Mouse (Mus musculus): ENCODE measurements at regions not wholly inside any gene's neighbourhood (a gene's known extent, or its start where the extent isn't known, plus 50 kb on each side); places are given as distances from the start of the nearest gene placed in this dataset.

DNA sequence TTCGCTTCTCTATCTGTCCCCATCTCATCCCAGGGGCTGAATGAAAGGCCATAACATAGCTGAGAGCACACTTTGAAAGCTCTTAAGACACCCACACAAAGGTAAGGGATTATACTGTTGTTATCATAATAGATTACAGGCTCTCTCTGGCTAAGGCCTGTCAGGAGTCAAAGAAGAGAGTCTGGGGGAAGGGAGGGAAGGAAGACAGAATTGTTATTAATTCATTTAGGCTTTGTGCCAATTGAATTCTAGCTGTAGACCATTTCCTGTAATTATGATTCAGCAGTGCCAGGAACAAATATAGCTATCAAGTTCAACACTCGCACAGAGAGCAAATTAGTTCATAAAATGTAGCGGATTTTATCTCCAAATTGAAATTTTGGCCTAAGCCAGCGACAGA lies 369.3 kb upstream of the Gm10306 start:
- no peak for DNase-seq (ENCODE audit: low read depth)

DNA sequence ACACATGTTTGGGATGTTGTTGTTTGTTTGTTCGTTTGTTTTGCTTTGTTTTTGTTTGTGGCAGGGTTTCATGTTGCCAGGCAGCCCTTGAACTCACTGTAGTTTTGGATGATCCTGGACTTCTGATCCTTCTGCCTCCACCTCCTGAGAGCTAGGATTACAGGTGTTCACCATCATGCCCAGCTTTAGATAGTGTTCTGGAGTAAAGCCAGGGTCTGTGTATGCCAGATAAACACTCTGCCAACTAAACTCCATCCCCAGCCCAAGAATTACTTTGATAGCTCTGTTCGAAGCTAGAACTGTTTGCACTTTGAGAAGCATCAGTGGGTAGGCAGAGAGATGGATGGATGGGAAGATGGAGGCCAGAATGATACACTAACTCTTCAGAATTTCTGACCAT lies 368.0 kb upstream of the Gm10306 start:
- DNase-seq (ENCODE audit: low read depth): no peak

DNA sequence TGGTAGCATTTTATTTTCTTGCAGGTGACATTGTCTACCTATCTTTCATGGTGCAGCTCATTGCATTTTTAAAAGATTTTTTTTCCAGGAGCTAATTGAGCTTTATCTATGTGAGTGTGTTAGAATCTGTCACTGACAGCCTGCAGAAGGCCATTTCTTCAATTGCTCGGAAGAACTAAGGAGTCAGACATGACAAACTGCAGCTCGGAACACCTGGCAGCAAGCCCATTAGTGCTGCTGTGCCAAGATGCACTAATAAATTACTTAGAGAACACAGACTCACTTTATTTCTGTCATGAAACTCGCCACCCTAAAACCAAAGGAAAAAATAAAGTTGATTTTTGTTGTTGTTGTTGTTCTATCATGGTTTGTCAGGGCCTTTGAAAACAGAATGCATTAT lies 367.5 kb upstream of the Gm10306 start:
- DNase-seq (ENCODE audit: low read depth): no peak

GRCm38 (mm10) chr4:94190940-94191339 lies 365.4 kb upstream of the Gm10306 start:
- DNase-seq (ENCODE audit: low read depth): no peak

DNA sequence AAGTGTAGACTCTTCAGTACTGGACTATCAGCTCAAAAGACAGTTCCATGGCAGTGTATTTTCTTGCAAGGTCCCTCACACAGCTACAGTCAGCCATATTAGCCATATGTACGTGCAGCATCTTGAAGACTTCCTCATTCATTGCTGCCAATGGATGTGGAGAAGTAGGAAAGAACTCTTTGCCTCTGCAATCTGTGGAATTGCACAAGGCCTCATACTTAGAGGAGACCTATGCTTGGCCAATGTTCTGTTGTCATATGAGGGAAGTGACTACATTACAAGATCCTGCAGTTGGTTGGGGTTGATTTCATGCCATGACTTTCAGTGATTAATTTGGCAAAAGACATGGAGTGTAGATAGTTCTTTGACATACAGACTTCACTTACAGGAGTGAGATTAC lies 340.1 kb upstream of the Gm10306 start:
- DNase-seq (ENCODE audit: low read depth): no peak

DNA sequence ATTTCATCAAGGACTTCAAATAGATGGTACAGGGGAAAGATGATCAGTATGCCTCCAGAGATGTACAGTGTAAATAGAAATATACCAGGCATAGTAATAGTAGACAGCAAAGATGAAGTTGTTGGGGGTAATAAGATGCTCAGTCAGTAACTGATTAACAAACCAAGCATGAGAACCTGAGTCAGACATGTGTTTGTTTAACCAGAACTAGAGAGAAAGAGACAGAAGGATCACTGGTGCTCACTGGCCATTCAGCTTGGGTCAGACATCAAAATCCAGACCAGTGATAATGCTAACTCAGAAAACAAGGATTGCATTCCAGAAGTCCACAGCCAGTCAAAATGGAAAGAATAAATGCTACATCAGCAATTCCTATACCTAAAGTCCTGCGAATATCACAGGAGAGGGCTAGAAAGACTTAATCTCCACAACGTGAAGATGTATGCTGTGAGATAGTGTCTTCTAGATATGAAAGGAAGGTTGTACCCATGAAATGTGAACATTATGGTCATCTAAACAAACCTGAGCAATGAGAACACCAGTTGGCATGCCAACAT lies 320.6 kb upstream of the Gm10306 start:
- no peak for DNase-seq (ENCODE audit: low read depth)

- no peak for DNase-seq (ENCODE audit: low read depth)
These were observed 300.3 kb upstream of the Gm10306 start for GRCm38 (mm10) chr4:94256026-94256425.

GRCm38 (mm10) chr4:94261136-94261535 lies 295.2 kb upstream of the Gm10306 start:
- DNase-seq (ENCODE audit: low read depth): no peak

DNA sequence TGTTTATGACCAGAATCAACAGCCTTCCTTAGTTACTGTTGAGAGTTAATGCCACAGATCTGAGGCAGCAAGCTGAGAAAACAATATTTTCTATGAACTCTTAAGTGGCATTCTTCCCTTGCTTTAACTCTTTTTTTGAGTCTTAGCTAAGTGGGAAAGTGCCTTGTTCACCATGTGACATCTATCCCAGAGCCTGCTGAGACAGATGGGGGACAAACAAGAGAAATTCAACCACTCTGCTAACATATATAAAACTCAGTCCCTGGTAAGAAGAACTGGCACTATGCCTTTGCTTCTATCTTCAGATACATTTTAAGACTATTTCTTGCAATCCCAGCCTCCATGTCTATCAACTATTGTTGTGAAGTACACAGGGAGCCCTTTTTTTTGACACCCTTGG lies 274.6 kb upstream of the Gm10306 start:
- DNase-seq (ENCODE audit: low read depth): no peak

DNA sequence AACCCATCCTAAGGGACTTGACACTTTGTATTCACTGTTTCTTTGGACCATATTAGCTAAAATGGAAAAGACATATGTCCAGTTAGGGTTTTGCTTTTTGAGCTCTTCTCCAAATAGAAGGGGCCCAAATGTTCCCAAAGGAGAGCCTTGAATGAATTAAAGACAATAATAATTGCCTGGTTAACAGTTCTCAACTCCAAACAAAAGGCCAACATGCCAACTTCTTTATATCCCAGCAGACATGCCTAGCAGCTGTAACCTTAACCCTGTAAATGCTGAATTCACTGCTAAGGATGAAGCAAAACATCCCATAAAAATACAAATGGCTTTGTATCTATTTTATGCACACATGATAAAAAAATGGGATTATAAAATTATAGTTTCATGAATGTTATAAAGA lies 264.2 kb upstream of the Gm10306 start:
- DNase-seq (ENCODE audit: low read depth): no peak

- no peak for DNase-seq (ENCODE audit: low read depth)
These were observed 239.0 kb upstream of the Gm10306 start for GRCm38 (mm10) chr4:94317298-94317697.

GRCm38 (mm10) chr4:94326759-94327158 lies 229.6 kb upstream of the Gm10306 start:
- DNase-seq (ENCODE audit: low read depth): no peak

- DNase-seq (ENCODE audit: low read depth): no peak
These were observed 213.0 kb upstream of the Gm10306 start for GRCm38 (mm10) chr4:94343331-94343730.

DNA sequence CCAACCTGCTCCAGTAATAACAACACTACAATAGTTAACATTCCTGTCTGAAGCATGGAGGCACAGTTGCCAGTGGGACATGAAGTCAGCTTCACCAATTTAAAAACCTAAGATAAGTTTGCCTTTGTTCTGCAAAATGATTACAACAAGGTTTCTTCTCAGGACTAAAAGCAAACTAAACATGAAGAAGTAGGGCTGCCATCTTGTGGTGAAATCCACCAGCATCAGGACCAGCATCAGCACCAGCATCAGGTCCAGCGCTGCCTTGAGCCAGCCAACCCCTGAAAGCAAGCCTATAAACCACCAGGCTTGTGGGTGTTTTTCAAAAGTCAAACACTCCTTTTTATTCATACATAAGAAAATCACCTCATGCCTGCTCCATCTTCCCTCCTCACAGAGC lies 207.1 kb upstream of the Gm10306 start:
- DNase-seq (ENCODE audit: low read depth): no peak

DNA sequence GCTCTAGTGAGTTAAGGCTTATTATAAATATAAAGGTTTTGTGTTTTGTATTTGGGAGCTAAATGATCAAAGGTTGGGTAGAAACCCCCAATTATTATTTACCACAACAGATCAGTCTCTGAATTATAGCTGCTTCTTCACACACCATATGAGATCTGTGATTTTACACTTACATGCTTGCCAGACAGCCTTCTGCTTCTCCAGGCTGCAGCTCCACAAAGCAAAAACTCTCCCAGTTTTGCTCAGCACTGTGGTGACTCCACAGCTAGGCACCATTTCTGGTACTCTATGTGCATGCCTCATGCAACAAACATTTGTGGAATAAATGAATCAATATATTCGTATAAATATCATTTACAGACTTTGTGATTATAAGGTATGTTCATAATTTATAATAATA lies 199.4 kb upstream of the Gm10306 start:
- DNase-seq (ENCODE audit: low read depth): no peak

GRCm38 (mm10) chr4:94360810-94361527 lies 195.4 kb upstream of the Gm10306 start:
- DNase-seq (ENCODE audit: low read depth): no peak

DNA sequence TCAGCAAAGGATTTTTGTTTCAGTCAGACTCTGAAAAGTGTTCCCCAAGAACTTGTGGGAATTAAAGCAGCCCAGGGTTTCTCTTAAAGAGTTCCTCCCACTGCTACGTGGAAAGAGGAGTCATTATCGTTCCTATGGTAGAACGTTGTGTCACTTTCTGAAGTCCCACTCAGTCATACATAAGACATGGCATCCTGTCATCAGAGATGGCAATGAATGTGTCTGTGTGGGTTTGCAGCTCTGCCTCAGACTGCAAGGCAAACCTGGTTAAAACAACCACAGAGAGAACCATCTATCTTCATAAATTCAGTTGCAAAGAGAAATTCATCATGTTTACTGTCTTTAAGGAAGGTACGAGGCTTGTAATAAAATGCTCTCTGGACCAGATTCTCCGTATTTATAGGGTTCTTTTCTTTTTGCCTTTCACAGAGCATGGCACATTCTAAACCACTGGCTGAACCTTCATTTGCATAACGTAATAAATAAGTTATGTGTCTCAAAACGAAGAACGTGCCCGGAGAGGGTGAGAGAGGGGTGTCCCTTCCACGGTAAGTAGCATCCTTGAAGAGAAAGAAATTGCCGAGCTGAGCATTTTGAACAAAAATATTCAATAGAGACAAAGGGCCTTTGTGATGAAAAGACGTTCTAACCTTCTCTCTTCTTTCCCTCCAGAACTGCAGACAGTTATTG lies 194.7 kb upstream of the Gm10306 start:
- DNase-seq (ENCODE audit: low read depth): no peak

GRCm38 (mm10) chr4:94365375-94365774 lies 191.0 kb upstream of the Gm10306 start:
- no peak for DNase-seq (ENCODE audit: low read depth)

- DNase-seq (ENCODE audit: low read depth): no peak
These were observed 189.2 kb upstream of the Gm10306 start for GRCm38 (mm10) chr4:94367174-94367573.

DNA sequence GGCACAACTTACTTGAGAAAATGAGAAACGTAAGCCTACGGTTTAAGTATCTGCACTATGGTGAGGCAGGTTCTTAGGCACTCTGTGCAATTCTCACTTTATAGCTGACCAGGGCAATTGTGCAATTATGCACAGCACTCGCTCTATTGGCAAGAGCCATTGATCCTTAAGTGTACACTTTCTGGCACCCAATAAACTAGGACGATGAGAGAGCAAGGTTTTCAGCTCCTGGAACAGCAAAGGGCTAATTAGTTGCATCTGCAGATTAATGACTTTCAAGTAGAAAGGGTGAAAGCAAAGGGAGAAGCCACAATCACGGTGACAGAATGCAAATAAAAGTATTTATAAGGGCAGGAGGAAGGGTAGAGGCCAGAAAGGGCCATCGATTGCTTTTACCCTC lies 185.4 kb upstream of the Gm10306 start:
- no peak for DNase-seq (ENCODE audit: low read depth)

GRCm38 (mm10) chr4:94376256-94376655 lies 180.1 kb upstream of the Gm10306 start:
- no peak for DNase-seq (ENCODE audit: low read depth)

GRCm38 (mm10) chr4:94385703-94386102 lies 170.6 kb upstream of the Gm10306 start:
- DNase-seq (ENCODE audit: low read depth): no peak

DNA sequence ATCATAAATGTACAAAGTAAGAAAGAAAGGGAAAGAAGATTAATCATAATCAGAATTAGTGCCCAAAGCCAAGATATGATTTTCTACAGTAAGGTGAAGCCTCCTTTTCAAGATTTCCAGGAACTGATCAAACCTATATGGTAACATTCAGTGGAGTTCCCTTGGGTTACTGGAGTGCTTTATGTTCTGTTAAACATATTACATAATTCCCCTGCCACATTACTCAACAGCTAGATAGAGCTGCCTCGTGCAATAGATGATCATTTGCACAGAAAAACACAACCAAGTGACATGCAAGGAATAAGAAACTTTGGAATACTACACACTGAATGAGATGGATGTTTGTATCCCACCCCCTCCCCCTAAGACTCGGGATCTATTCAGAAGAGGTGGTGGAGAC lies 168.0 kb upstream of the Gm10306 start:
- no peak for DNase-seq (ENCODE audit: low read depth)

- no peak for DNase-seq (ENCODE audit: low read depth)
These were observed 161.9 kb upstream of the Gm10306 start for GRCm38 (mm10) chr4:94394462-94394861.

Measured in c-Kit-positive CD71-positive TER-119-negative erythroid progenitor cells, embryonic 14.5 days (primary cell).